Mouse (Mus musculus) T-helper 2 cell (primary cell): ENCODE measurements around the gene Calhm1.
"Not testable (repeated sequence)": the region's sequence is repeated elsewhere in the genome, so short reads cannot be mapped to it uniquely, and the experiment has no call there.

ENCODE experiments used
- in situ Hi-C: fragments of 300-600 bp; cut with MboI, MseI; formaldehyde crosslinking; loops from one replicate; pipeline ENCODE4 v1.15.1; 2025; ENCODE audit warnings: high pct_unique_total_duplicates

Calhm1 gene

GRCm38 (mm10) chr19:47153767-47154166, 9.7 kb upstream of the Calhm1 start:
- in situ Hi-C loops: no loop called here

GRCm38 (mm10) chr19:47152062-47152369, 8.0 kb upstream of the Calhm1 start:
- in situ Hi-C loops: no loop called here

GRCm38 (mm10) chr19:47151332-47152061, 7.4 kb upstream of the Calhm1 start:
- in situ Hi-C loops: no loop called here

- in situ Hi-C loops: no loop called here
Observed at GRCm38 (mm10) chr19:47149854-47150253, 5.8 kb upstream of the Calhm1 start.

- in situ Hi-C loops: no loop called here
Observed at GRCm38 (mm10) chr19:47148267-47148847, 4.3 kb upstream of the Calhm1 start.

GRCm38 (mm10) chr19:47142438-47142837, 1.6 kb downstream of the Calhm1 start:
- in situ Hi-C loops: no loop called here

GRCm38 (mm10) chr19:47139611-47140010, 4.4 kb downstream of the Calhm1 start:
- in situ Hi-C loops: not testable (repeated sequence)

GRCm38 (mm10) chr19:47137771-47138421, 6.2 kb downstream of the Calhm1 start, which contains the start of gene Calhm2:
Gene Calhm2 (minus strand): TSS chr19:47138294.
- in situ Hi-C loops: no loop called here

- in situ Hi-C loops: no loop called here
Observed at GRCm38 (mm10) chr19:47137051-47137581, 6.9 kb downstream of the Calhm1 start.

GRCm38 (mm10) chr19:47136170-47136569, 7.9 kb downstream of the Calhm1 start:
- in situ Hi-C loops: no loop called here

GRCm38 (mm10) chr19:47135568-47135967, 8.5 kb downstream of the Calhm1 start:
- in situ Hi-C loops: no loop called here

- in situ Hi-C loops: no loop called here
Observed at GRCm38 (mm10) chr19:47133161-47133560, 10.9 kb downstream of the Calhm1 start.

- in situ Hi-C loops: no loop called here
Observed at GRCm38 (mm10) chr19:47130551-47131125, 13.4 kb downstream of the Calhm1 start.

- in situ Hi-C loops: loop anchor here (5.0 kb wide), 1 partner anchor 38 kb away; no protein-coding TSS in a partner anchor
Observed at GRCm38 (mm10) chr19:47128835-47129234, 15.2 kb downstream of the Calhm1 start.

GRCm38 (mm10) chr19:47128164-47128563, 15.9 kb downstream of the Calhm1 start:
- in situ Hi-C loops: loop anchor here (5.0 kb wide), 1 partner anchor 39 kb away; no protein-coding TSS in a partner anchor

GRCm38 (mm10) chr19:47122802-47123201, 21.3 kb downstream of the Calhm1 start:
- in situ Hi-C loops: no loop called here

- in situ Hi-C loops: no loop called here
Observed at GRCm38 (mm10) chr19:47121054-47121453, 23.0 kb downstream of the Calhm1 start.

- in situ Hi-C loops: no loop called here
Observed at GRCm38 (mm10) chr19:47118634-47119033, 25.4 kb downstream of the Calhm1 start.

GRCm38 (mm10) chr19:47104641-47105271, 39.3 kb downstream of the Calhm1 start:
- in situ Hi-C loops: no loop called here

- in situ Hi-C loops: no loop called here
Observed at GRCm38 (mm10) chr19:47101080-47101479, 43.0 kb downstream of the Calhm1 start.
